Mouse (Mus musculus) kidney, adult 2 months (tissue): ENCODE data around the gene Lect2.

Source experiments
- CTCF ChIP-seq: fragments of 200-500 bp; conservative IDR thresholded peaks from 2 replicates; pipeline ENCODE4 v1.5.1; 2011; ENCODE audit warnings: low read depth, mild to moderate bottlenecking, control low read depth, low read length, moderate library complexity, mixed read lengths; ENCODE audit not compliant: insufficient read depth, insufficient read length
- POLR2A ChIP-seq: fragments of 200-500 bp; IDR thresholded peaks from one replicate; pipeline ENCODE4 v1.6.1; 2011; ENCODE audit warnings: low read depth, low read length, control low read depth

DNA sequence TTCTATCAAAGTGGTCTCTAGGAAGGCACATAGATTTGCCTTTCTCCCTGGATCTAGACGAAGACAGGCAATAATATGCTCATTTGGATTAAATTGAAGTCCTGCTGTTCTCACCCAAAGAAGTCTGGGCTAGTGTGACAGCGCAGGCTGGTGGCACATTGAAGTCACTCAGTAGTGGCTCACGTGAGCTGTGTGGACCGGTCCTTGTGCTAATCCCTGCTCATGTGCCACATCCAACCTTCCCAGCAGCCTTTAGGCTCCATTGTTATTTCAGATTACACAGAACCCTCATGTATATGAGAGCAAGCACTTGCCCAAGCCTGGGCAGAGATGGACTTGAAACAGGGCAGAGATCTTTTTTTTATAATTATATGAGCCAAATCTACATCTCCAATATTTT, 49.0 kb upstream of the Lect2 start:
- TF ChIP-seq CTCF (no peak), POLR2A (no peak)
